Mouse (Mus musculus): ENCODE measurements around the gene Lrp6.

The Lrp6 gene

DNA sequence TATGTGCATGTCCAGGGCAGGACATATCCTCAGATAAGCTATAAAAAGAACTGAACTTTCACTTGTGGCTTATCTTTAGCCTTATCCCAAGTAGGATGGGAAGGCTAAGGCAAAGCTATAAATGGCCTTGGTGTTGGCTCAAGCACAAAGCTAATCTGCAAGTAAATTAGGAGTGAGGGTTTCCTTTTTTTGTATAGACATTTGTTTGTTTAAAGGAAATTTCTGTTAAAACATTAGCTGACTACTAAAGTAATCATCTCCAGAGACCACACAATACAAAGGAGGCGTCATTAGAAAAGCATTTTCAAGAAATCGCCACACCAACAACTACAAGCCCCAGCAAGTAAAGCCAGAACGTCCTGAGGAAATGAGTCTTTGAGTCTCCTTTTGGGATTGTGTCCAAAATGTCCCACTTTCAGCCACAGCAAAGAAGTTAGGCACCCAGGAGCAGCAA, 8.6 kb upstream of the Lrp6 start:
- DNase-seq (ENCODE audit: low read depth, low spot score) = no peak

DNA sequence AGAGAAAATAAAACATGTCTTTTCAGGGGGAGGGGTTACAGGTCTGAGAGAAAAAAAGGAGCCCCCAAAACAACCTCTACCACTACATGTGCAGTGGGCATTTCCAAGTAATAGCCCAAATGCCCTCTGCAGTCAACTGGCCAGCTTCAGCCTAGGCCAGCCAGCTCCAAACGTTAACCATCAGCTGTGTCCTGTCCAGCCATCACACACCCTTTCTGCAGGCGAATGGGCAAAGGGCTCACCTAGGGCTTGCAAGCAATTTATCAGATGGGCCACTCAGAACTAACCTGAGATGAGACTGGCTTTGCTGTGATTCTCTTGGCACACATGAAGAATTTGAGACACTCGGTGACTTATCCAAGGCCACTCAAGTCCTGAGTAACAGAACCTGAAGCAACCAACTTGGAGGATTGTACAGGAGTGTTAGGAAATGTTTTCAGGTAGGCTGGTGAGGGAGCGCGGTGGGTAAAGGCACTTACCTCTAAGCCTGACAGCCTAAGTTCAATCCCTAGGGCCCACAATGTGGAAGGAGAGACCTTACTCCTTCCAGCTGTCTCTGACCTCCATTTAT, 1.3 kb upstream of the Lrp6 start:
- DNase-seq (ENCODE audit: low read depth, low spot score) = no peak

DNA sequence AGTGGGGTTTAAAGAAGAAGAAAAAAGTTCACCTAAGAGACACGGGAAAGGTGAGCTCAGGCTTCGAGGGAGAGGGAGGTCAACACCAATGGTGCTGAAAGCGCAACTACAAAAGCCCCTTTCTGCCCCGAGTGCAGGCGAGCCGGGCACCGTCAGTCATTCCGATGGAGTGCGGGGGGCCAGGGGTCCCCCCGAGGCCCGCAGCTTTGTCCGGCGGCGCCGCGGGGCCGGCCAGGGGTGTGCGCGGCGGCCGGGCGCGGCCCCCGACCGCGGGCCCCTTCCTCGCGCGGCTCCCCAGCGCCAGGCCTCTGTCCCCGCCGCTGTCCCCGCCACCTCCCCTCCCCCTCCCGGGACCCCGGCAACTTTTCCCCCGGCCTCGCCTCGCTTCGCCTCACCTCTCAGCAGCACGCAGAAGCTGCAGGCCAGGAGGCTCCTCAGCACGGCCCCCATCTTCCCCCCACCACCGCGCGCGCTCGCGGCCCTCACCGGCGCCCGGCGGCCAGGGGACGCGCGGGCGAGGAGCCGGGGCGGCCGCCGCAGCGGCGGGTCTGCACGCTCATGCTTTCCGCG, 432 bp downstream of the Lrp6 start:
- DNase-seq (ENCODE audit: low read depth, low spot score) = no peak

DNA sequence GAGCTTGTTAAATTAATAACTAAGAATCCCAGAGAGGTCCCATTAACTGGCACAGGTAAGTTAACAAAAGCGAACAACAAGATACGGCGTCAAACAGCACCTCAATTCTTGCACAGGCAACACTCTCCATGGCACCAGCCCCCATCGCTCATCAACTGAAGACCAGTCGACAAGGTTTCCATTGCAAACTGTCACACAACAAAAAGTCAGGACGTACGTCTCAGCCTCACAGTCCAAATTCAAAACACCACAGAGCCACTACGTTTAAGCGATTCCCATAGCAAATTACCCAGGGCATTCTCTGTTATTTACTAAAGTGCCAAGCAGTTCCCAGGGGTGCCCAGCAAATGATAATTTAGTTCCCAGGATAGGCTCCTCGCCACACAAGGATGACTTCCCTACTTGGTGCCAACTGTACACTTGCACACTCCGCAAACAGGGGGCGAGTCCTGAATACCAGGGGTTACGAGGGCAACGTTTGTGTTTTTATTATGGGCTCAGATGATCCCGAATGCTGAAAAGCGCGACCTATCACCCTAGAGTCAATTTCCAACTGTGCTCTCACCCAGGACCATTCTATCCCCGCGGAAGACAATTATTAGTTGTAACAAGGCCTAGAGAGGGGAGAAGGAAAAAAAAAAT, 1.0 kb downstream of the Lrp6 start:
- DNase-seq (ENCODE audit: low read depth, low spot score) = no peak

DNA sequence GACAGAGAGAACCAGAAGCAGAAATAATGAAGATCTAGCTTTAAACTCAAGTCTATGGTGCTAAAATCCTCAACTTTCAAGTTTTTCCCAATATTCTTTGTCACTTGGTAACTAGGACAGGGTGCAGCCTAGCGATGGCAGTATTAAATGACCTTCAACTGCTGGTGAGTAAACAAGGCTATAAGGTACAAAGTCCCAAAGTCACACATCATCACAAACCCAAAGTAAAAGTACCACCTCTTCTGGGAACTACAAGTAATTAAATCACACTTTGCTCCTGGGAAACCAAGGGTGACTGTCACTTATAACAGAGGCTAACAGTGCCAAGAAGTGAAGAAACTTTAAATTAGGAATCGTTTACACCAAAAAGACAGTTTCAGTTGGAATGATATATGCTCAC, 2.2 kb downstream of the Lrp6 start:
- no peak for DNase-seq (ENCODE audit: low read depth, low spot score)

DNA sequence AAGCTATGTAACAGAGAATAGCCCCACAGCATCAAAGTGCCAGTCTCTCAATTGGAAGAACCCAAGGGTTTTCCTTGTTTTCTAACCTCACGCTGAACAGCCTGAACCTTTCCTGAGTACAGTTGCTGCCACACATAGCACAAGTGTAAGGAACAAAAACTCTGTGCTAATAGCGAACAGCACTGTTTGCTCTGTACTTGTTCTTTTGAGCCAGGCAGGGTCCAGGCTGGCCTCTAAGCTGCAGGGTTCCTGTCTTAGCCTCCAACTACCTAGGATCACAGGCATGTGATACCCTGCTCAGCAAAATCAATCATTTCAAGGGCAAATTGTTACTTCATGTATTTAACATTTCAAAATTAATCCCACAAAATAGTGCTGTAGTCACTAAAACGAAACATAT, 7.1 kb downstream of the Lrp6 start:
- DNase-seq (ENCODE audit: low read depth, low spot score) = no peak

DNA sequence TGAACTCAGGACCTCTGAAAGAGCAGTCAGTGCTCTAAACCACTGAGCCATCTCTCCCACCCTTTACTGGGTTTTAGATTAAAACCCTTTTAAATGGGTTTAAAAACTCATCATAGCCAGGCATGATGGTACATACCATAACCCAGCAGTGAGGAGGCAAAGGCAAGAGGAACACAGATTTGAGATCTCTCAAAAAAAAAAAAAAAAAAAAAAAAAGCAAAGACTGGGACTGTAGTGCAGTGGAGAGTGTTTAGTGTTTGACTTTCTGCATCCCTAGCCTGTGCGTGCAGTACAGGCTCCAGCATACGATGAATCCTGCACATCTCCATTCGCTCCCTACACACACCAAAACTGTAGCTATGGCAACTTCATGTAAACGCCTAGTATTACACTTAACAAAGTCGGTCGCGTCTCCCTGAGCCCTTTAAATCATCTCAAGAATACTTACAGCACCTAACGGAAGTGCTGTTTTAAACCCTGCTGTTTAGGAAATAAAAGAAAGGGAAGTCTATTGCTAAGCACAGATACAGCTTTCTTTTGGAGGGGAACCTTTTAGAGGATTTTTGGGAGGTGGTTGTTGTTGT, 8.1 kb downstream of the Lrp6 start:
- DNase-seq (ENCODE audit: low read depth, low spot score) = no peak

DNA sequence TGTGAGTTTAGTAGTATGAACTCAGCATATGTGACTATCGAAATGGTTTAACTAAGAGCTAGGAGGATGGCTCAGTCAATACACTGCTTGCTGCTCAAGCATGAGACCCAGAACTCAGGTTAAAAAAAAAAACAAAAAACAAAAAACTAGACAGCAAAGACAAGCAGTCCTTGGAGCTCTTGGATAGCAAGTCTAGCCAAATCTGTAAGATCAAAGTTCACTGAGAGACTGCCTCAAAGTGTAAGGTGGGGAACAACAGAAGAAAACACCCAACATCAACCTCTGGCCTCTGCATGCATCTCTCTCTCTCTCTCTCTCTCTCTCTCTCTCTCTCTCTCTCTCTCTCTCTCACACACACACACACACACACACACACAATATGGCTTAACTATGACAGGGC, 9.7 kb downstream of the Lrp6 start:
- DNase-seq (ENCODE audit: low read depth, low spot score) = no peak

GRCm38 (mm10) chr6:134556185-134556950, 10.4 kb downstream of the Lrp6 start:
- DNase-seq (ENCODE audit: low read depth, low spot score) = no peak

GRCm38 (mm10) chr6:134555178-134555577, 11.6 kb downstream of the Lrp6 start:
- DNase-seq (ENCODE audit: low read depth, low spot score) = no peak

DNA sequence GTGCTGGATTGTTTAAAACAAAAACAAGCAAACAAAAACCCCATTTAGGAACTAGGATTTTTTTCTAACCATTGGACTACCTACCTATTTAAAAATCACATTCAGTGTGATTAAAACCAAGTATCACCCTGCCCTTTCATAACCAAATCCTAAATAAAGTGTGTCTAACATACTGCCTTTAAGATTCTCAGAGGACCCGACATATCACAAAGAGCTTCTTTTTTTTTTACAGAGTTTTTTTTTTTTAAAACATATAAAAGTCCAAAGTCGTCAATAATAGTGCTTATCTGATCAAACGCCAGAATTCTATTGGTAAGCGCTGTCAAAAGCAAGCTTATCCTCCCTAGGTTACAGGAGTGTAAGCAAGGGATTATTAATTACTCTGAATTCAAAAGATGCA, 12.5 kb downstream of the Lrp6 start:
- DNase-seq (ENCODE audit: low read depth, low spot score) = no peak

- DNase-seq (ENCODE audit: low read depth, low spot score) = no peak
Observed at GRCm38 (mm10) chr6:134551007-134551406, 15.8 kb downstream of the Lrp6 start.

DNA sequence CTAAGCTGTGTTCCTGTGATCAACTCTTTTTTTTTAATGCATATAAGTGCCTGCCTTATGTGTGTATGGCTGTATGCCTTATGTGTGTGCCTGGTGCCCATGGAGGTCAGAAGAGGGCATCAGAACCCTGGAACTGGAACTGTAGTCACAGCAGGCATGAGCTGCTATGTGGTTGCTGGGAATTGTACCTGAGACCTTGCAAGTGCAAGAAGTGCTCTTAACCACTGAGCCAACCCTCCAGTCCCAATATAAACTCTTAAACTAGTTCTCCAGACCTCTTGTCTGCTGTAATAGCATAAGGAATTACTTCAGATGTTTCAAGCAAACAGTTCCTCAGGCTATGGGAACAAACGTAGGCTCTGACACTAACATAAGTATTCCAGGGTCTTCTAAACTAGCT, 16.4 kb downstream of the Lrp6 start:
- no peak for DNase-seq (ENCODE audit: low read depth, low spot score)

DNA sequence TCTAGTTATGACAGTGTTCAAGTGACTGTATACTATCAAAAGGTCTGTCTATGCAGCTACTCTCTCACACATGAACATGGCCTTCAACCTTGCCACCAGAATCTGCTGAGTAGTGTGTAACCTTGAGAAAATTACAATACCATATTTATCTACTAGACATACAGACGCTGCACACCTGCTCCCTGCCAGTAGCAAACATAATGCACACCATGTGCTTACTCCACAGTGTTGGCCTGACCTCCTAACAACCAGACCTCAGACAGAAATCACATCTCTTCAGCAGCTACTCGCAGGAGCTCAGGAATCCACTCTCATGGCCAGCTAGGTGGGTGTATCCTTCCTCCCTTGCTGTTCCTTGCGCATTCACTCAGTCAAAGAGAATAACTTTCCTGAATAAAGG, 21.9 kb downstream of the Lrp6 start:
- no peak for DNase-seq (ENCODE audit: low read depth, low spot score)

DNA sequence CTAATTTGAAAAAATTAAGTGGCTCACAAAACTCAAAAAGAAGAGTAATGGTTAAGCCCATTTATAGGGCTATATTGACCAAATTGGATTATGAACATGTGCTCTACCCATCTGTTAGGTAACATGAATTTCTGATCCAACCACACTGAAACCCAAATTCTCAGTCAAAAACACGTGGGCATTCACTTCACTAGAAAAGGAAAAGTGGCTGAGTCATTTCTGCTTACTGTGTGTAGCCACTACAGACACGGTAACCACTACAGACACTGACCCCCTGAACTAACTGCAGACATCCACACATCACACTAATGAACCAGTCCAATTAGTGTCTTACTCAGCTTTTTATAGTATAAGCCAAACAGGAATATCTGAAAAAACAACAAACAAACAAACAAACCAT, 22.7 kb downstream of the Lrp6 start:
- no peak for DNase-seq (ENCODE audit: low read depth, low spot score)

GRCm38 (mm10) chr6:134543607-134544006, 23.2 kb downstream of the Lrp6 start:
- no peak for DNase-seq (ENCODE audit: low read depth, low spot score)

GRCm38 (mm10) chr6:134542374-134542773, 24.4 kb downstream of the Lrp6 start:
- no peak for DNase-seq (ENCODE audit: low read depth, low spot score)

DNA sequence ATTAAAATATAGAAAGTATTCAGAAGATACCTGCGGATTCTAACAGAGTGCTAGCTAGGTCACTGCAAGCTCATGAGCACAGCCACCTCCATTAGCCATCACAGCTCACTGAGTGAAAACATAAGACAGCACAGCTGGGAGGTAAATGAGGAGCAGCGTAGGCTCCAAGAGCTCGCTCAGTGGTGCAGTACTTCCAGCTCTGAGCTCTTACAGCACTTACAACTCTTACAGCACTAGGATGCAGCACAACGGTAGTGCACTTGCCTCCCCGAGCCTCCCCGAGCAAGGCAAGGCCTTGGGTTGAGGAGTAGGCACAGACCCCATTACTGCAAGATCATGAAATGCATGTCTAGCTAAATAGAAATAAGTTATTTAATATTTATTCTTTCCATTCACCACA, 26.6 kb downstream of the Lrp6 start:
- no peak for DNase-seq (ENCODE audit: low read depth, low spot score)

DNA sequence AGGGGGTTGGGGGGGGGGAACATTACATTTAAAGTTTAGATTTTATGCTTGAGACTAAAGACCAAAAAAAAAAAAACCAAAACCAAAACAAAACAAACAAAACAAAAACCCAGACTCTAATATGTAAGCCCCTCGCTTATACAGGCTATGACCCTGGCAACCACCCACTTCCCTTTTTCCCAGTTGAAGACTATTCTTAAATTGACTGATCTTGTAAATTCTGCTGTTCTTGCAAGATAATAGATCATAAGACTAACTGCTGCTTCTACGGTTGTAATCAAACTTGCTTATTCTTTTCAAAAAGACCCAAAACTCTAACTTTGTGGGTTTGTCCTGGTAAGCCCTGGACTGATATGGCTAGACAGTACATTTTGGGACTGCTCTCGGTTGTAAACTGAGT, 27.3 kb downstream of the Lrp6 start:
- no peak for DNase-seq (ENCODE audit: low read depth, low spot score)

DNA sequence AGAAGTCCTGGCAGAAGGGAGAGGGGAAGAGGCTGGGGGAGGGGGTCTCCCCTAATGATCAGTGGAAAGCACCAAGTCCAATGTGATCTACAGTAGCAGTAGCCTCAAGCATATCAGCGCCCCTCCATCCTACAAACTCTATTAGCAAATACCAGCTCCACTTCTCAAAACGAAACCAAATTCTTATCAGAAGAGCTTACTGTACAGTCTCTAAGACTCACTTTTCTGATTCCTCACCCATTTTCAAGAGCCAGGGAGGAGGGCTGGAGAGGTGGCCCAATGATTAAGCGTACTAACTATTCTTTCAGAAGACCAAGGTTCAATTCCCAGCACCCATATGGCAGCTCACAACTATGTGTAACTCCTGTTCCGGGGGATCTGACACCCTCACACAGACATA, 28.0 kb downstream of the Lrp6 start:
- no peak for DNase-seq (ENCODE audit: low read depth, low spot score)

DNA sequence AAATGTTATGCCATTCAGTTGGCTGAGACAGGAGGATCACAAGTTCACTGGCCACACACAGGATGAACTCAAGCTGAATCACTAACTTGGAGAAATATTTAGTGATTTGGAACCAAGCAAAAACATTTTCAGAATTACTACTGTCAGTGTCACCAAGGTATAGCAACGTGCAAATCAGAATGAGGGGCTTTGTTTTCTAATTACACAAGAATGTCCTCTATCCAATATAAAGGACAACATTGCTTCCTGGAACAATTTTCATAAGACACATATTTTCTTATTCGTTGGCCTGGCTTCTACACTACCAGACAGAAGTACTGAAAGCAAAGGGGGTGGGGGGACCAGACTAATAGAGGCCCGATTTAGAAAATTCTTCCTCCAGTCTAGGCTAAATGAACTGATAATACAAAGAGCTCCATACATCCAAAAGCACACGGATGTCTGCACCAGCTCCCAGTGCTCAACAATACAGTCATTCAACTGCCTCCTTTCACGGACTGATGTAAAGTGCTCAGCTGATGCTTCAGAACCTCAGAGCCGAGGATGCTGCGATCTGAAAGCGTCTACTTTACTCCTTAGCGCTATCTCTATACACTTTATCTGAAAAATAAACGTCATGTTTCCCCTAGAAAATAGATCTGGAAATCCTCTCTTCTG, 29.2 kb downstream of the Lrp6 start:
- DNase-seq (ENCODE audit: low read depth, low spot score) = no peak

- no peak for DNase-seq (ENCODE audit: low read depth, low spot score)
Observed at GRCm38 (mm10) chr6:134535169-134535568, 31.6 kb downstream of the Lrp6 start.
